Mouse (Mus musculus) liver (tissue): ENCODE measurements around the gene Plekhb1.

Experiments
- DNase-seq: peaks from one replicate; pipeline ENCODE4 v3.0.0-alpha.2; 2020; ENCODE audit warnings: mixed read lengths

Gene Plekhb1

DNA sequence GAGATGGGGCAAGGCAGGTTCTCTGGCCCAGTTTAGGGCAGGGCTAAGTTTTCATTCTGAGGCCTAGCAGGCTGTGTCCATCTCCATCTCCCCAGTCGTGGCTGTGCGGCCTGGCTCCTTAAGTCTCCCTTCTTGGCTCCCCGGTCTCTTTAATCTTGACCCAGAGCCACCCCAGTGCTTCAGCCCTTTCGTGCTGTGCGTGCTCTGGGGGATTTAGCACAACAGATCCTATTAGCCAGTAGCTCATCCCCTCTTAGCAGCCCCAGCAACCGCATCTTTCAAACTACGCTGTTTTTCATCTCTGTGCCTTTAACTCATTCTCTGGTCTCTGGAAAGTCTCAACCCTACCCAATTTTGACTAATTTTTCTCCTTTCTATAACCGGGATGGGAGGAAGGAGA, at the start of gene Plekhb1:
Plekhb1 (minus strand) TSS at position 184 of the 400 bp plus-strand sequence.
- no peak for DNase-seq

DNA sequence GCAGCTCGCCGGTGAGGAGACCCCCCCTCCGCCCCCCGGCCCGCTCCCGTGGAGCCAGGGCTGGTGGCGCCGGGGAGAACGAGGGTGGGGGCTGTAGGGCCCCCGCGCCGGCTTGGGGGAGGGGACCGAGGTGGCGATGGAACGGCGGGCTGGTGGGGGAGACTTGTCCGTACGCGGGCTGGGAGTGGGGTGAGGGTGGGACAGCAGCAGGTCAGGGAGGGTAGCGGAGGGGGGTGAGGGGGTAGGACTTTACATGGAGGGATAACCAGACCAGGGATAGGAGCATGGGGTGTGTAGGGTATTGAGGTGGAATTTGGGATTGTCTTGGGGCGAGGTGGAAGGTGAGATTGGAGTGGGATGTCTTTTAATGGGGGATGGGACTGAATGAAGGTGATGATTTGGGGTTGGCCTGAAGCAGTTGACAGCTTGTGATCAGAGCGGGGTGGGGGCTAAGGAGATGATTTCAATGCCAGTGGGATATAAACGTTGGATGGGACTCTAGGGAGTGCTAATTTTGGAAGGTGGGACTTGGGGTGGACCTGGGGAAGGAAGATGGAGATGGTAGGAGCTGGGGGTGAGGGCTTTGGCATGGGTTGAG, 44.8 kb upstream of the Plekhb1 start:
- DNase-seq, result no peak

DNA sequence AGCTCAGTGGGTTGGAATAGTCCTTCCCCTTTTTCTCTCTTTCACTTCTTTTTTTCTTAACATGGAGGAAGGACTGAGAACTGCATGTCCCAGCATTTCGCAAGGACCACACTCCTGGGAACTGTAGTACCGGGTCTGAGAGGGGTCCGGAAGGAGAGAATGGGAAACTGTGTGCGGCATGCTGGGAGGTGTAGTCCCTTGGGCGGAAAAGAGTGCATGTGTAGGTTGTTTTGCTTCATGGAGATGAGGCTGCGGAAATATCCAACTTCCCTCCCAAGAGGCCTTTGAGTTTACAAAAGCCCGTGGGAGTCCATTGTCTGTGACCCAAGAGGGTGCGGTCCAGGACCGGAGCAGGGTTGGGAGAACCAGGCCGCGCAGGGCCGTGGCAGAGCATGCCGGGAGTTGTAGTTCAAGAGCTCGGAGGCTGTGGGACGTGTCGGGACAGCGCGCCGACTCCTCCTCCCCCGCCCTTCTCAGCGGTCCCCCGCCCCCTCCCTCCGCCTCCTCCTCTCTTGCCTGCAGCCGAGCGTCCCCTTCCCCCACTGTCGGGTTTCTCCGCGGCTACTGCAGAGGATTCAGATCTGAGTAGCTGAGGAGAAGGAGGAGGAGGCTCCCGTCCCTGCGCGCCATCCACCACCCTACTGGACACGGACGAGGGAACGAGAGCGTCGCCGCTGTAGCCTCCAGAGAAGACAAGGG, 44.1 kb upstream of the Plekhb1 start, which contains the start of gene Fam168a:
Fam168a (plus strand) TSS at position 493 of the 699 bp plus-strand sequence.
- peak; percentile 95 for DNase-seq

DNA sequence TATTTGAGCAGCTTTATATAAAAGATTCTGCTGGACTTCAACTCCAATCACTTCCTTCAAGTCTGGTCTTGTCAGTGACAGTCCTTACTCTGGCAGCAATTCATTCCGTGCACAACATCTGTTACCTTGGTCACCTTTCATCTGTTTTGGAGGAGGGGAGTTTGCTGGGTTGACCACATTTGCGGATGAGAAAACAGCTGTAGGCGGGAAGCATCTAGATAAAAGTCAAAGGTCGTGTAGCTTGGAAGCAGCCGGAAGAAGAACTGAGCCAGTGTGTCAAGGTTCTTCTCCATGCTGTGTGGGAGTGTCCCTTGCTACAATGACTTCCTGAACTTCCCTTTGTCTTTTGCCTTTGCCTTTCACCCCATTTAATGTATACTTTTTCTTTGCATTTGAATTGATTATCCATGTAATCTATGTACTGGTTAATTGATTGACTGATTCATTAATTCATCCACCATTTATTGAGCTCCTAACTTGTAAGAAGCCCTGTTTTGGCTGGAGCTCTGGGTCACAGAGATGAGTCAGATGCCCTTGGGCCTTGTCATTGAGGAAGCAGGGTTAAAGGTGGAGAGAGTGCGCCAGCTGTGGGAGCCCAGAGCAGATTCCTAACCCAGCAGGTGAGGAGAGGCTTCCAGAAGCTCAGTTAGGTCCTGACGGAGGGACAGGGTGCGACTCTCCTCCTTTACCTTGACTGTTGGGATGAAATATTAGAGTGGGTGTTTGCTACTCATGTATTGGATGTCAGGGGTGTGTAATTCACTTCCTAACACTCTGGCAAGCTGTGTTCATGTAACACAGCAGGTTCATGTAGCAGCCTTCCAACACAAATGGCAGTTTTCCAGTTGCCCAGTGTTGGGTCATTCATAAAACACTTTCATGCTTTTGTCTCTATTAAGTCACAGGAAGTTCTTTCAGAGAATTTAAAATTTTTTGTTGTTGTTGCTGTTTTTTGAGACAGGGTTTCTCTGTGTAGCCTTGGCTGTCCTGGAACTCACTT, 37.9 kb upstream of the Plekhb1 start:
- DNase-seq, result no peak

DNA sequence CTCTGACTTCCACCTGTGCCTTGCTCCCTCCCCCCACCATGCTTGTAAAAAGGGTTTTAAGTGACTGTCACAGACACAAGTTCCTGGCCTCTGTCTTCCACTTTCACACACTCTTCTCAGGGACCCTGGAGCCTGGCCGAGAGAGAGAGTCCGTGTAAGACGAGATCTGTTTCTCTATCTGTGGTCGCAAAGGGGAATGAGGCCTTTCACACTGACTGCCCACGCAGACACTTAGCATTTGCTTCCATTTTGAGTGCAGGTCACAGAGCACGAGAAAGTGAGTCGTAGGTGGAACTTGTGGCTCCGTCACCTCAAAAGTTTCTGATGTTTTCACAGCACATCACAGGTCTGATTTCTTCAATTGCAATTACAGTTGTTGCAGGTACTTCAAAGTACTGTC, 31.0 kb upstream of the Plekhb1 start:
- DNase-seq, result no peak

DNA sequence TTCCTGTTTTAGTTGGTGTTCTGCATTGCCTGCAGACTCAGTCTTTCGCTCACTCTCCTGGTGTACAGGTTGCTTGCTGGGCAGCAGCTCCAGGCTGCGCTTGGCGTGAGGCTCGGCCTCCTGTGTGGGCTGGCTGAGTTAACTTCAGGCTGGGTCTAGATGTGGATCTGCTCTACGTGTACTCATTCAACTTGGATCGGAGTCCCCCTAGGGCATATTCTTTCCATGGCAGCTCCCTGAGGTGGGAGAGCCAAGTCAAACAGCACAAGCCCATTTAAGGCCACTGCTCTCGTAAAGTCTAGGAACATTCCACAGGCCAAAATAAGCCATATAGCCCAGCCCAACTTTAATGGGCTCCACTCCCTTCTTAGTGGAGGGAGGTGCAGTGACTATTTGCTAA, 26.3 kb upstream of the Plekhb1 start:
- no peak for DNase-seq

DNA sequence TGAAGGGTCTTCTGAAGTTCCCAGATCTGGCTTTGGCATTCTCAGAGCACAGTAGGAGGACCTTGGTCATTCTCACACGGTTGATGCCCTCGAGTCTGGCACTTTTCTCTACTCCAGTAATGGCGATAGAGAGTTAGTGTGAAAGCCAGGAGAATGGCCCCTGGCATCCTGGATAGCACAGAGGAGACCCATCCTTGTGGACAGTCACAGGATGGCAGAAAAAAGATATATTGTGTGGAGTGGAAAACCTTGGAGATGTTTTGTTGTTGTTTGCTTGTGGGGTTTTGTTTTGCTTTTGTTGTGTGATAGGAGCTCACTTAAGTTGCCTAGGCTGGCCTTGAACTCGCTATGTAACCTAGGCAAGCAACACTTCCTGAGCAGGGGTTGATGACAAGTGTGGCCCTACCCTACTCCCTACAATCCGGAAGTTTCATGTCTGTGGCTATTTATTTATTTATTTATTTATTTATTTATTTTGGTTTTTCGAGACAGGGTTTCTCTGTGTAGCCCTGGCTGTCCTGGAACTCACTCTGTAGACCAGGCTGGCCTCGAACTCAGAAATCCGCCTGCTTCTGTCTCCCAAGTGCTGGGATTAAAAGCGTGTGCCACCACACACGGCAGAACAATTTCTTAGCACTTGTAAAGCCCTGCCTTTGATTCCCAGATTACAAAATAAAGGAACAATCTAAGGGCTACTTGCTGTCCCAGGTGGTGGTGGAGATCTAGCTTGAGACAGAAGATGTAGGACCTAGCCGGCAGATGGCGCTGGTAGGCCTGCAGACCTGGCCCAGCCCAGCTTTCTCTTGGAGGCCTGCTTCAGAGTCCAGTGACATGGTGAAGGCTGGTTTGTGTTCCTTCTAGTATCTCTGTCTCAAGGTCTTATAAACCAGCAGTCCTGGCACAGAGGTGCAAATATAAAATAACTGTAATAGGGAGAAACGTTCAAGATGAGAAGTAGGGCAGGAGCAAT, 23.1 kb upstream of the Plekhb1 start:
- peak; percentile 88 for DNase-seq

DNA sequence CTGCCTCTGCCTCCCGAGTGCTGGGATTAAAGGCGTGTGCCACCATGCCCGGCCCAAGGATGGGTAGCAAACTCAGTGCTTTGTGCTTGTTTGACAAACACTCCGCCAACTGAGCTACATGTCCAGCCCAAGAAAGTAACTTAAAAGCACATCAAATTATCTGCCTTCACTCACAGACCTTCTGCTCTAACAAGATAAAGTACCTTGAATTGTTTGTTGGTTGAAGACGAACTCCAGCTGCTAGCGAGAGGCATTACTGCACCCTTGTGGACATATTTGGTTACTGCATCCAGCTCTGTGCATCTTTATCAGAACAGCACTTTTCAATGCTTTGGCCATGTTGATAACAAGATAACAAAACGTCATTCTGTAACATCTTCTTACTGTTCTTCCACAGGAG, 22.3 kb upstream of the Plekhb1 start:
- DNase-seq, result peak; percentile 79

DNA sequence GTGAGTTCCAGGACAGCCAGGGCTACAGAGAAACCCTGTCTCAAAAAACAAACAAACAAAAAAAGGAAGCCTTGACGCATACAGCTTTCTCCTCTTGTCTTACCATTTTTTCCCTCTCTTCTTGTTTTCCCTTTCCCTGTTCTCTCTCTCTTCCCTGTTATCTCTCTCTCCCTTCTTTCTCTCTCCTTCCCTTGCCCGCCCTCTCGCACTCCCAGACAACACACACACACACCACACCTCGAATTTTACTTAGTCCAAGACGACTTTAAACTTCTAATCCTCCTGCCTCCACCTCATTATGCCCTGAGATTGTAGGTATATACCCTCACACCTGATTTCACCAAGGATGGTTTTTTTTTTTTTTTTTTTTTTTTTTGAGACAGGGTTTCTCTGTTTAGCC, 21.9 kb upstream of the Plekhb1 start:
- peak; percentile 55 for DNase-seq

DNA sequence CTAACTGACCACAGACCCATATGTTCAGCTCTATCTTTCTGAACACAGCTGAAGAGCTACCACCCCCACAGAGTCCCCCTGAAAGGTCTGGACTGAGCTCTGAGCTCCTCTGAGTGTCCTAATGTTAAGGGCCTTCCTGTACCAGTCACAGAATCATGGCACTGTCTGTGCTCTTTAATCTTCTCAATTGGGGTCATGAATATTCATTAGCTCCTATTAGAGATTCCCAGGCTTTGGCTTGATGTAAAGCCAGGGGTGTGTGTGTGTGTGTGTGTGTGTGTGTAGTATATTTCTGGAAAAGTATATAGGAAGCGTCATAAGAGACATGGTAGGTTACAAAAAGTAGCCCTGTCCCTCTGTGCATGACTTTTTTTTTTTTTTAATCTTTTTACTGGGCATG, 21.0 kb upstream of the Plekhb1 start:
- no peak for DNase-seq

DNA sequence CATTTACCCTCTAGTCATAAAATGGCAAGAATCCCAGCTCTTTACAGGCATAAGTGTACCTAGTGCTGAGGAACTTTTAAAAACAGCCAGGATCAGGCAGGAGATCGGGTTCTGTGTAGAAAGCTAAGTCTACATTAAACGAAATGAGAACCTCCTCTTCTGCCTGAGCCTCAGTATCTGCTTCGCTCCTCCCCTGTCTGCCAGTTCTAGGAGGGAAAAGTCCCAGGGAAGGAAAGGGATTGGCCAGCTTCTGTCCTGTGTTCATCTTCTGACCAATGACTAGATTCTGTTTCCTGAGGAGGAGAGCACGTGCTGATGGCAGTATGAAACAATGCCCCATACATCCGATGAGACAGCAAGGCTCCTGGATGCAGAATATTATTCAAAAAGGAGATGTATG, 18.9 kb upstream of the Plekhb1 start:
- DNase-seq, result no peak

DNA sequence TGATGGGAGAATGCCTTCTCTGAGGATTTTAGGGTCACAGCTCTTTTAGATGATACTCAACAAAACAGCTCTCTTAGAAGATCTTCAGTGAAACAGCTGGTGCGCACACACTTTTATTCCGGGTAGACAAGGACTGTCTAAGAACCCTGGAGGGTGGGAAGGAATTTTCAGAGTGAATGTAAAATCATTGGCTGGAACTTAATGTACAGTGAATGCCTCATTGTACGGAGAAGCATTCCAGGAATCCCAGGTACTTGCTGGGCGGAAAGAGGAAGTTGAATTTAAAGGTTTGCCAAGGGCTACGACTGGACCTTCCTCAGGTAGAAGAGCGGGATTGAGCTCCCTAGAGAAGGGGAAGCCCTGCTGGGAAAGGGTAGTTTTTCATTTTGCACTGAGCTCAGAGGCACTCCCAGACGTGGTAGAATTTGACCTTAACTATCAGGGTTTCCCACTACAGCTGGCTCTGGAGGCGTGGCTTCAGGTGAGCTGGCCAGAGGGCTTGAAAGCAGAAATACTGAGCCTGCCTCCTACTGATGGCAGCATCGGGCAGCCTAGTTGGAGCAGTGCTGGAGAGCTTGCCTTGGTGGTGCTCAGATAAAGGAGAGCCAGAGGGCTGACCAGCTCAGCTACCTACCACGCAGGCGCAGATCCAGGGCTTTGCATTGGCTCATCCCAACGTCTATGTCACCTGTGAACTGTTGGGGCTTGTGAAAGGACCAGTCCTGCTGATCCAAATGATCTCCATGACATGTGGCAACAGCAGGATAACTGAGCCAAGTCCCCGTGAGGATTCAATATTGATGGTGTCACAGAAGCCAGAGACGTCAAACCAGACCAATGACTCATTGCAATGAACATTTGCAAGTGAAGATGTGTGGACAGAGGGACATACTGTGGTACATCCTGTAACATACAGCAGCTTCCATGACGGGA, 17.0 kb upstream of the Plekhb1 start:
- DNase-seq, result peak; percentile 23

DNA sequence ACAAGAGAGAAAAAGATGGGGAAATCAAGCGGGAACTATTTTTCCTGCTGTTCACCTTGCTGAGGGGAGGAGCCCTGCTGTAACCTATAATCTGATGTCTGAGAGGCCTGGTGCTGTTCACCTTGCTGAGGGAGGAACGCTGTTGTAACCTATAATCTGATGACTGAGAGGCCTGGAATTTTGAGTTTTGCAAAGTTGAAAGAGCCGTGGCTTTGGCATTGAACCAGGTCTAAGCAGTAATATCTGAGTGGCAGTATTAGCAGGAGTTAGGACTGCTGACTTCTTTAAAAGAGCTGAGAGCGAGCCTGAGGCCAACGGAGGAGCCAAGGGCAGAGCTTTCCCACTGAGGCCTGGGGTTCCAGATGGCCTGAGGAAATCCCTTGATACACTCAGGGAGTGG, 15.8 kb upstream of the Plekhb1 start:
- DNase-seq, result no peak

DNA sequence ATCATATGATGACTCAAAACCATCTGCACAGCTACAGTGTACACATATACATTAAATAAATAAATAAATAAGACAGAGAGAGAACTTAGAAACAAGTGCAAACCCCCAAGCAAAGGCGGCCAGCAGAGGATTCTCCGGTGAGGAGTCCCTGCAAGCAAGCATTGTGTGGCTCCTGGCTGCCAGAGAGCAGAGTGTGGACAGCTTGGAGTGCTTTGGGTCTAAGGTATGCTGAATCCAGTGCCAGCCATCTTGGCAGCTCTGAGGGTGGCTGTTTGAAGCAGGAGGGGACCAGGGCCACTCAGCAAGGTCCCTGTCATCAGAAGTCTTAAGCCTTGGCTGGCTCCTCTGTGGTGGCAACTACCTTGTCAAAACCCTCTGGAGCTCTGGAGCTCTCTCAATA, 12.7 kb upstream of the Plekhb1 start:
- no peak for DNase-seq

DNA sequence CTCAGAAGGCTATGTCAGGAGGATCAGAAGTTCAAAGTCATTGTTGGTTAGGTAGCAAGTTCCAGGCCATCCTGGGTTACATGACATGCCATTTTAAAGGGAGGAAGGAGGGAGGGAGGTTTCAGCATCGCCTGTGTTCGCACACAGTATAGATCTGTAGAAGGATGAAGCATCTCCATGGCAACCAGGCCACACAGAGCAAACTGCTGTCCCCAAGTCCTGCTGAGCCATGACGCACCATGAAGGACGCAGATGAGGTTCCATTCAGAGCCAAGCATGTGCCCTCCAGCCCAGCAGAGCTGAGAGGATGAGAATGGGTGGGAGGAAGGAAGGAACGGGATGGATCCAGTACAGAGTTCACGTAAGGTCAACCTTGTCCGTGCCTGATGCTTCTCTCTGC, 11.2 kb upstream of the Plekhb1 start:
- DNase-seq, result no peak

DNA sequence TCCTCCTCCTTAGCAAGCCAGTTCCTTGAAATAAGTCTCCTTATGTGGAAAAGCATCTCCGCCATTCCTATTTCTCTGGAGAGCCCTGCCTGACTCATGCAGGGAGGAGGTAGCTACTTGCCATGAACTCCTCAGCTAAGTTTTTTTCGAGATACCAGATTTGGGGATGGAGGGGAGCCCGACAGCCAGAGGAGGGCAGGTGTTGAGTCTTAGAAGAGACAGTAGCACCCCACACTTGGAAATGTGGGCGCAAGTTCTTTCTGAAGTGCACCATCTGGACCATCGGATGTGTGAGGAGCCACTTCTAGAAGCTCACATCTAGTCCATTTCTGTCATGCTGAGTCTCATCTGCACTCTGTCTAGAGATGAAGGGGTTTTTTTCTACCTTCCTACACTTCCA, 8.4 kb upstream of the Plekhb1 start:
- no peak for DNase-seq

DNA sequence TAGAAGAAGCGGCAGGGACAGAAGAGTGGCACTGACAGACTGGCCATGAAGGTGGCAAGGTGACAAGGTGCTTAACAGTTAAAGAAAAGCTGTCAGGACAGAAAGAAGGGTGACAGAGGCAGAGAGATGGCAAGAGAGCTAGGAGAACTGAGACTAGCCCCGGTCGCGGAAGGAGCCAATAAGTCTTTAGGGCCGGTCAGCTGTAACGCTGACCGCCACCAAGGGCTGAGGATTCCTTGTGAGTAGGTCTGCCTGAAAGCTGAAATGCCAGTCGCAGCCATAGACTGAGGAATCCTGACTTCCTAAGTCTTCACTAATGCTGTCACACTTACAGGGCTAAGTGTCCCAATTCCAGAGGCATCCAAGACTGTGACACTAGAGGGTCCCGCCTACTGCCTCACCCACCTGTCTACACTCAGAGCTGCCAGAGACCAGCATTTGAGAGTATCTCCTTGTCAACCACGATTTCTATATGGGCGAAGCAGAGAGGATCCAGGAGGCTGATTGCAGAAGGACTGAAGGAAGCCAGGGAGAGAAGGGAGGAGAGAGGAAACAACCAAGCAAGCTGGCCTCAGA, 1.6 kb upstream of the Plekhb1 start:
- no peak for DNase-seq

DNA sequence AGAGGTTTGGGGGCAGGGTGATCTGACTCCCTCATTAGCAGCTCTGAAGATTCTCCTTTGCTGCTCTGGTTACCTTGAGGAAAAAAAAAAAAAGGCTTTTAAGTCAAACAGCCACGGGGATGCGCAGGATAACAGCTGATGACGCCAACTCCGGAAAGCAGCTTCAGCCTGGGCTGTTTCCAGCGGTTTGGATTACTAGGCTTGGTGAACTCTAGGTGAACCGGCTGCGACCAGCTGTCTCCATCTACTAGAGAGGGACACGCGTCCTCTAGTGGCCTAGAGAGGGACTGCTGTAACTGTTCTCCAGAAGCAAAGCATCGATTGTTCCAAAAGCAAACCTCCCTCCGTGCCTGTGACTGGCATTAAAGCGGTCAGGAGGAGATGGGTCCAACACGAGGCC, 976 bp upstream of the Plekhb1 start:
- DNase-seq, result peak; percentile 85

DNA sequence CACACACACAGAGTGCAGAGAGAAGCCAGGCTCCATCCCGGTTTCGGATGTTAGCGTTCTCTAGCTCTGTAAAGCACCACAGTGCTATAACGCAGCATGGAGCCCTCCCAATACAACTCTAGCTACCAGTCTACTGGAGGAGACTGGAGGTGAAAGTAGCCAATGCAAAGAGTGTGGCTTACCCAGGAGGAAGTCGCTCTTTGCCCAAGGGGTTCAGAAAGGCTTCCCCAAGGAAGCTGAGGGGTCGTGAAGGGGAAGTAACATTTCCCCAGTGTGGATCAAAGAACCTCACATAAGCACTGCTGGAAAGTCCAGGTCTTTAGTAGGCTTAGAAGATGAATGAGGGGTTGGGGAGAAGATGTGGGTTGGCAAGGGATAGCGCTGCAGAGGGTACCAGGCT, 950 bp downstream of the Plekhb1 start:
- DNase-seq, result no peak

DNA sequence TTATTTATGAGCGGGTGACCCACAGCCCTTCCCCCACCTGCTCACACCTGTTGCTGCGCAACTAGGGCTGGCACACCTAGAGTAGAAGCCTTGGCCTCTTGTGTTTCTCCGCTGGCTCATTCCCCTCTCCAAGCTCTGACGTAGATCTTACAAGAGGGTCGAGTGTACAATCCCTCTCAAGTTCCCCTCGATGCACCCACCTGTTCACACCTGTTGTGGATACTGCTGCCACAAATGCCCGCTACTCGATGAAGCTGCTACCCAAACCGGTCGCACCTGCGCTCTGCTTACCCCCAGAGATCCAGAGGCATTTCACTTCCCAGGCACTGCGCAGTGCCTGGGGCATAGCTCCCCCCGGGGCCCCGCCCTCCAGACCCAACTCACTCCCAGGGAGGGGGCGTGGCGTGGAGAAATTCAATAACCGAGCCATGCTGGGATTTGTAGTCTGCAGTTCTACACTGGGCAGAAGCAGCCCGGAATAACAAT, 4.1 kb downstream of the Plekhb1 start:
- DNase-seq, result peak; percentile 52

DNA sequence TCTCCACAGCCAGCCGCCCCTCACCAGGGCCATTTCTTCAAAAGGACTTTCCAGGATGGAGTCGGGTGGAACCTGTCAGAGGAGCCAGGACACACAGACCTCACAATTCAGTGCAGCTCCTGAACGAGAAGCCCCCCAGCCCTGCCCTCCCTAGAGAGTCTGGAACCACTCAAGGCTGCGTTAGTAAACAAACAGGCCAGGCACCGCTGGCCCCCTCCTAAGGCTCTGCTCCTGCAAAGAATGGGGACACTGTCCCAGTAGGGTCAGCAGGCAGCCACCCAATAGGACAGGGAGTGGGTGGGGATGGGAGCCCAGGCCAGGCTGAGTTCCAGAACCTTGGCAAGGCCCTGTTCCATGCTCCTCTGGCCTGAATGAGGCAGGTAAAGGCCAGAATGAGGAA, 5.5 kb downstream of the Plekhb1 start:
- no peak for DNase-seq
